Mouse (Mus musculus): ENCODE results near the gene Ddn. TPM values are rescaled to one million over a fixed set of nuclear protein-coding genes. Genes with fewer than 3 reads are reported as not detected.

Gene Ddn
- polyA plus RNA-seq, 1 experiment = 0.01 TPM

GRCm38 (mm10) chr15:98846140-98846539 lies 36.9 kb upstream of the Ddn start:
- H3K27me3 ChIP-seq (ENCODE audit: control insufficient read depth) = no peaks in the 10 kb centered on the region
- H3K36me3 ChIP-seq (ENCODE audit: control insufficient read depth) = peaks cover 100% of the 10 kb centered on the region
- no peaks in the 10 kb centered on the region for H3K9me3 ChIP-seq (ENCODE audit: control insufficient read depth, low read length)
- TF ChIP-seq TAL1 (IDR thresholded peaks at IDR 0.05; ENCODE audit: low read length) = no peak
- peaks cover 24% of the 10 kb centered on the region for H3K4me1 ChIP-seq (ENCODE audit: control insufficient read depth)
- no peak overlapping the region for H3K4me3 ChIP-seq (replicated peaks)

GRCm38 (mm10) chr15:98845149-98845548 lies 35.9 kb upstream of the Ddn start:
- Histone ChIP-seq H3K9me3 (ENCODE audit: control insufficient read depth, low read length) (no peaks in the 10 kb centered on the region), H3K36me3 (ENCODE audit: control insufficient read depth) (peaks cover 100% of the 10 kb centered on the region), H3K4me3 (replicated peaks) (no peak overlapping the region), H3K4me1 (ENCODE audit: control insufficient read depth) (peaks cover 25% of the 10 kb centered on the region), H3K27me3 (ENCODE audit: control insufficient read depth) (no peaks in the 10 kb centered on the region)
- TF ChIP-seq GATA1 (IDR thresholded peaks at IDR 0.05; ENCODE audit: low read length) (no peak), TAL1 (IDR thresholded peaks at IDR 0.05; ENCODE audit: low read length) (no peak)

- Histone ChIP-seq H3K36me3 (ENCODE audit: control insufficient read depth) (peaks cover 100% of the 10 kb centered on the region), H3K4me3 (replicated peaks) (no peak overlapping the region), H3K9me3 (ENCODE audit: control insufficient read depth, low read length) (no peaks in the 10 kb centered on the region; the same call in 1 of the 2 replicates), H3K4me1 (ENCODE audit: control insufficient read depth) (peaks cover 36% of the 10 kb centered on the region), H3K27me3 (ENCODE audit: control insufficient read depth) (no peaks in the 10 kb centered on the region)
- no peak for TF ChIP-seq GATA1 (IDR thresholded peaks at IDR 0.05; ENCODE audit: low read length)
- TF ChIP-seq TAL1 (IDR thresholded peaks at IDR 0.05; ENCODE audit: low read length) = no peak
These were observed 34.4 kb upstream of the Ddn start for GRCm38 (mm10) chr15:98843595-98844223.

GRCm38 (mm10) chr15:98839671-98840585 lies 30.6 kb upstream of the Ddn start:
- H3K36me3 ChIP-seq (ENCODE audit: control insufficient read depth) = peaks cover 100% of the 10 kb centered on the region
- peaks cover 70% of the 10 kb centered on the region for H3K4me1 ChIP-seq (ENCODE audit: control insufficient read depth)
- no peaks in the 10 kb centered on the region; the same call in 1 of the 2 replicates for H3K9me3 ChIP-seq (ENCODE audit: control insufficient read depth, low read length)
- TF ChIP-seq GATA1 (IDR thresholded peaks at IDR 0.05; ENCODE audit: low read length) (no peak), TAL1 (IDR thresholded peaks at IDR 0.05; ENCODE audit: low read length) (no peak)
- no peak overlapping the region for H3K4me3 ChIP-seq (replicated peaks)
- no peaks in the 10 kb centered on the region for H3K27me3 ChIP-seq (ENCODE audit: control insufficient read depth)

- Histone ChIP-seq H3K4me3 (replicated peaks) (no peak overlapping the region), H3K27me3 (ENCODE audit: control insufficient read depth) (no peaks in the 10 kb centered on the region), H3K9me3 (ENCODE audit: control insufficient read depth, low read length) (peaks cover 4% of the 10 kb centered on the region), H3K4me1 (ENCODE audit: control insufficient read depth) (peaks cover 69% of the 10 kb centered on the region), H3K36me3 (ENCODE audit: control insufficient read depth) (peaks cover 100% of the 10 kb centered on the region)
- TF ChIP-seq GATA1 (IDR thresholded peaks at IDR 0.05; ENCODE audit: low read length) = no peak
These were observed 29.9 kb upstream of the Ddn start for GRCm38 (mm10) chr15:98839161-98839560.

- Histone ChIP-seq H3K4me1 (ENCODE audit: control insufficient read depth) (peaks cover 78% of the 10 kb centered on the region), H3K9me3 (ENCODE audit: control insufficient read depth, low read length) (peaks cover 5% of the 10 kb centered on the region), H3K27me3 (ENCODE audit: control insufficient read depth) (no peaks in the 10 kb centered on the region), H3K4me3 (replicated peaks) (peak overlapping the region; percentile 58), H3K36me3 (ENCODE audit: control insufficient read depth) (peaks cover 98% of the 10 kb centered on the region)
- TF ChIP-seq GATA1 (IDR thresholded peaks at IDR 0.05; ENCODE audit: low read length) (no peak), TAL1 (IDR thresholded peaks at IDR 0.05; ENCODE audit: low read length) (no peak)
These were observed 28.4 kb upstream of the Ddn start for GRCm38 (mm10) chr15:98837743-98838103.

- H3K4me1 ChIP-seq (ENCODE audit: control insufficient read depth) = peaks cover 82% of the 10 kb centered on the region
- TF ChIP-seq GATA1 (IDR thresholded peaks at IDR 0.05; ENCODE audit: low read length) = 0 out of 2 replicates have a peak, but pooled peaks have one; percentile 23
- peak; percentile 80 for TF ChIP-seq TAL1 (IDR thresholded peaks at IDR 0.05; ENCODE audit: low read length)
- H3K36me3 ChIP-seq (ENCODE audit: control insufficient read depth) = peaks cover 95% of the 10 kb centered on the region
- H3K27me3 ChIP-seq (ENCODE audit: control insufficient read depth) = no peaks in the 10 kb centered on the region
- peak overlapping the region; percentile 58 for H3K4me3 ChIP-seq (replicated peaks)
- H3K9me3 ChIP-seq (ENCODE audit: control insufficient read depth, low read length) = peaks cover 5% of the 10 kb centered on the region
These were observed 27.9 kb upstream of the Ddn start for GRCm38 (mm10) chr15:98837006-98837742.

GRCm38 (mm10) chr15:98835291-98835690 lies 26.0 kb upstream of the Ddn start:
- H3K27me3 ChIP-seq (ENCODE audit: control insufficient read depth) = no peaks in the 10 kb centered on the region
- peaks cover 76% of the 10 kb centered on the region for H3K36me3 ChIP-seq (ENCODE audit: control insufficient read depth)
- H3K4me3 ChIP-seq (replicated peaks) = no peak overlapping the region
- no peak for TF ChIP-seq GATA1 (IDR thresholded peaks at IDR 0.05; ENCODE audit: low read length)
- TF ChIP-seq TAL1 (IDR thresholded peaks at IDR 0.05; ENCODE audit: low read length) = no peak
- peaks cover 5% of the 10 kb centered on the region for H3K9me3 ChIP-seq (ENCODE audit: control insufficient read depth, low read length)
- H3K4me1 ChIP-seq (ENCODE audit: control insufficient read depth) = peaks cover 89% of the 10 kb centered on the region

- no peak overlapping the region for H3K4me3 ChIP-seq (replicated peaks)
- H3K4me1 ChIP-seq (ENCODE audit: control insufficient read depth) = peaks cover 88% of the 10 kb centered on the region
- H3K36me3 ChIP-seq (ENCODE audit: control insufficient read depth) = peaks cover 76% of the 10 kb centered on the region
- no peaks in the 10 kb centered on the region for H3K27me3 ChIP-seq (ENCODE audit: control insufficient read depth)
- TF ChIP-seq TAL1 (IDR thresholded peaks at IDR 0.05; ENCODE audit: low read length) (no peak), GATA1 (IDR thresholded peaks at IDR 0.05; ENCODE audit: low read length) (no peak)
- peaks cover 5% of the 10 kb centered on the region; the same call in 1 of the 2 replicates for H3K9me3 ChIP-seq (ENCODE audit: control insufficient read depth, low read length)
These were observed 24.8 kb upstream of the Ddn start for GRCm38 (mm10) chr15:98834059-98834458.

Data from erythroblast, embryonic 14.5 days (primary cell).